ENCODE assay signal across 8 mouse cellular contexts in the genomic region with DNA sequence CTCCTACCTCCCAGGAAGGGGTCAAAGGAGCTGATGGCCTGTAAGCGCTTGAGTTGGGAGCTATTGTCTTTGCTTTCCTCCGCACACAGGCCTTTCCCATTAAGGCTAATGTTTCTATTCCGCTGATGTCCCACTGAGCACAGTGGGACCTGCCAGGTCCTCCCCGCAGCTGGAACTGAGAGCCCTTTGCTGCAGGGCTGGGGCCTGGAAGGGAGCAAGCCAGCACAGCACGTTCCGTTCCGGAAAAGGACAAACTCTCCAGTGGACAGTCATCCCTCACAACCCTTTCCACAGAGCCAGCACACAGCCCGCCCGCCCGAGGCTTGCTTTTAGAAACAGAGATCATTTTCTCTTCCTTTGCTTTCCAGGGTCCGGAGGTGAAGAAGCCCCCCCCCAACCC.
DNase-seq lines count a peak whose midpoint lies in the region; ATAC-seq and TF ChIP-seq lines count a peak whose summit lies in the region.

No protein-coding gene starts in this region.

- H3K4me2 ChIP-seq in hindbrain, embryonic 15.5 days = peak overlapping the region; percentile 24; the same call in 1 of the 2 replicates
- H3K4me2 ChIP-seq in liver, embryonic 11.5 days = peak overlapping the region; percentile 17; the same call in 1 of the 2 replicates
- peak overlapping the region; percentile 37 for H3K4me2 ChIP-seq in neural tube, embryonic 12.5 days (replicated peaks)

- no peaks in the 10 kb centered on the region for H3K9me3 ChIP-seq in hindbrain, embryonic 15.5 days
- no peaks in the 10 kb centered on the region for H3K9me3 ChIP-seq in liver, embryonic 11.5 days (ENCODE audit: control insufficient read depth, low read length)
- no peaks in the 10 kb centered on the region for H3K9me3 ChIP-seq in neural tube, embryonic 12.5 days

- H3K27me3 ChIP-seq in hindbrain, embryonic 15.5 days = no peaks in the 10 kb centered on the region
- H3K27me3 ChIP-seq in liver, embryonic 11.5 days (replicated peaks; ENCODE audit: control insufficient read depth, insufficient read depth, low read length) = no peaks in the 10 kb centered on the region
- no peaks in the 10 kb centered on the region for H3K27me3 ChIP-seq in neural tube, embryonic 12.5 days (replicated peaks)
- H3K27me3 ChIP-seq in thymus, adult 2 months (ENCODE audit: control insufficient read depth, insufficient read depth, low read length) = no peaks in the 10 kb centered on the region

- TF ChIP-seq POLR2A in thymus, adult 2 months (IDR thresholded peaks at IDR 0.05; ENCODE audit: control insufficient read depth, extremely low read depth, insufficient read depth, low read length, poor library complexity) = no peak

- H3K4me1 ChIP-seq in hindbrain, embryonic 15.5 days (replicated peaks) = peaks cover 12% of the 10 kb centered on the region
- H3K4me1 ChIP-seq in liver, embryonic 11.5 days (replicated peaks; ENCODE audit: control insufficient read depth, insufficient read depth, low read length) = peaks cover 4% of the 10 kb centered on the region; the same call in 1 of the 2 replicates
- peaks cover 19% of the 10 kb centered on the region for H3K4me1 ChIP-seq in neural tube, embryonic 12.5 days
- no peaks in the 10 kb centered on the region for H3K4me1 ChIP-seq in thymus, adult 2 months (replicated peaks; ENCODE audit: control insufficient read depth, insufficient read depth, low read length)

- H3K36me3 ChIP-seq in hindbrain, embryonic 15.5 days = no peaks in the 10 kb centered on the region
- H3K36me3 ChIP-seq in liver, embryonic 11.5 days (ENCODE audit: control insufficient read depth, insufficient read depth, low read length) = no peaks in the 10 kb centered on the region
- H3K36me3 ChIP-seq in neural tube, embryonic 12.5 days = no peaks in the 10 kb centered on the region
- H3K36me3 ChIP-seq in thymus, adult 2 months (ENCODE audit: control insufficient read depth, insufficient read depth, low read length) = no peaks in the 10 kb centered on the region

- peak; percentile 43 for DNase-seq in adrenal gland, adult 2 months
- DNase-seq in brain, adult 2 months (ENCODE audit: low read depth, low spot score) = peak; percentile 31
- peak; percentile 93 for DNase-seq in gastrocnemius, postnatal 25 days
- DNase-seq in liver, embryonic 11.5 days (ENCODE audit: low spot score) = no peak
- no peak for DNase-seq in thymus, adult 2 months

- no peak overlapping the region for H3K4me3 ChIP-seq in hindbrain, embryonic 15.5 days
- H3K4me3 ChIP-seq in liver, embryonic 11.5 days (ENCODE audit: low read depth, low read length) = no peak overlapping the region
- H3K4me3 ChIP-seq in neural tube, embryonic 12.5 days = no peak overlapping the region
- H3K4me3 ChIP-seq in thymus, adult 2 months (ENCODE audit: control insufficient read depth, insufficient read depth, low read length) = no peak overlapping the region

- TF ChIP-seq CTCF in thymus, adult 2 months (IDR thresholded peaks at IDR 0.05; ENCODE audit: borderline replicate concordance, control insufficient read depth, extremely low read depth, insufficient read depth, low read length, poor library complexity) = no peak

- WGBS in hindbrain, embryonic 15.5 days = 4% methylated on average over 11 of the region's 11 CpGs
- 36% methylated on average over 11 of the region's 11 CpGs for WGBS in liver, embryonic 11.5 days
- 16% methylated on average over 11 of the region's 11 CpGs for WGBS in neural tube, embryonic 12.5 days
- WGBS in thymus, adult 2 months = 84% methylated on average over 11 of the region's 11 CpGs

- no peak overlapping the region for H3K9ac ChIP-seq in hindbrain, embryonic 15.5 days
- no peak overlapping the region for H3K9ac ChIP-seq in liver, embryonic 11.5 days (ENCODE audit: low read depth, low read length)
- no peak overlapping the region for H3K9ac ChIP-seq in neural tube, embryonic 12.5 days

- ATAC-seq in hindbrain, embryonic 15.5 days (ENCODE audit: low FRiP score, low read depth) = no peak
- no peak for ATAC-seq in liver, embryonic 11.5 days (replicated peaks; ENCODE audit: low FRiP score)
- ATAC-seq in neural tube, embryonic 12.5 days (ENCODE audit: low FRiP score, low read depth) = peak; percentile 27; the same call in 1 of the 2 replicates
- ATAC-seq in granulocyte monocyte progenitor cell, adult 5-6 weeks (replicated peaks; ENCODE audit: poor library complexity, severe bottlenecking) = no peak

- H3K27ac ChIP-seq in hindbrain, embryonic 15.5 days (replicated peaks) = peak overlapping the region; percentile 30; the same call in 1 of the 2 replicates
- no peak overlapping the region for H3K27ac ChIP-seq in liver, embryonic 11.5 days (ENCODE audit: low read depth, low read length)
- H3K27ac ChIP-seq in neural tube, embryonic 12.5 days = no peak overlapping the region
- H3K27ac ChIP-seq in thymus, adult 2 months (ENCODE audit: control insufficient read depth, insufficient read depth, low read length) = no peak overlapping the region

Comparison
In these comparisons a context has a peak if more than half of its experiments do, and no peak if none do; other contexts are left out.
1. DNase-seq: peak in adrenal gland, adult 2 months (single experiment), brain, adult 2 months (single experiment) and gastrocnemius, postnatal 25 days (single experiment); none in liver, embryonic 11.5 days (single experiment) and thymus, adult 2 months (single experiment).
2. Peak in every context shown above with its lines, with median percentiles within 50 percentile points of each other: H3K4me2 ChIP-seq.